Mouse (Mus musculus): ENCODE measurements at regions not wholly inside any gene's neighbourhood (a gene's known extent, or its start where the extent isn't known, plus 50 kb on each side); places are given as distances from the start of the nearest gene placed in this dataset.
"Not testable (repeated sequence)": the region's sequence is repeated elsewhere in the genome, so short reads cannot be mapped to it uniquely, and the experiment has no call there.

DNA sequence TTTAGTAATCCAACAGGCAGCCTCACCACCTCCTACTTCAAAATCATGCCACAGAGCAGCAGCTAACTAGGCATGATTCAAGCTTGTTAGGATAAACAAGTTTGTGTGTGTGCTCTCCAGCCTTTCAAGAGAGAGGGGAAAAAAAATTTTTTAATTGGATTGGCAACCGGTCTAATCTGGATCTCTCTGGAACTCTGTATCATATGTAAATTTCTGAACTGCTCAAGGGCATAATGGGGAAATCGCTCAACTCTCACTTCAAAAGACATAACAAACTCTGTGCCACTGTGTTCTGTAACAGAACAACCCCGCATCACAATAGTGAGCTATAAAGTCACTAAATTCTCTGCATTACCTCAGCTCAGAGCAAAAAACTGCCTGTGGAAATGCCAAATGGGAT, 147.9 kb upstream of the Krtap11-1 start:
- DNase-seq, result no peak

DNA sequence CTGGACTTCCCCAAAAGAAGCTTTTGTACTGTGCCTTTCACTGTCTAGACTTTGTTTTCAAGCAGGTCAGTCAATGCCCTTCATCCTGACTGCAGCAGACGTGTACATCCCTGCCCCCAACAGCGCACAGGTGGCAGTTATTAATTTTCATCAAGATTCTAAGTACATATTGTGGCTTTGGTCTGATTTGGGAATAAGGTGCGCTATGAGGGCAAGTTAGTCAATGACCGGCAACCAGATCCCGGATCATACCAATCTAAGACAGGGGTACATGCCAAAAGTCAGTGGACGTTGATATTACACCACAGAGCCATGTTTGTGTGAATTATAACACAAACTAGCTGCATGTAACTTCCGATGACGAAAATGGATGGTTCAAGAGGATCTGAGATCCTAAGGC, 144.7 kb upstream of the Krtap11-1 start:
- DNase-seq, result not testable (repeated sequence)

DNA sequence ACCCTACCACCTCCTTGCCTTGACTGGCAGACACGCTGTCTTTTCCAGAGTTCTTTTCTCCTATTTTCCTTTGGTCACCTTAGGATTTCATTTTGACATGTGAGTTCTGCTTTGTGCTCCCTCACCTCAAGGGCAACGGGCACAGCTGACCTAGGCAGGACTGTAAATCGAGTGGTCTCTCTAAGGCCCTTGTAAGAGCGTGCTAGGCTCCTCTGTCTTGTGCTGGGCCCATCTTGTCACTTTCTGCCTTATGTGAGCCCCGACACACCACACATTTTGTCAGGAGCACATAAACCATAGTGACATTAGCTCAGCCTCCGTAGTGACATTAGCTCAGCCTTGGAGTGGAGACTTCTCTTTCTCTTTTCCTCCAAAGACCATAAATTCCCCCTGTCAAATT, 133.3 kb upstream of the Krtap11-1 start:
- DNase-seq, result no peak

DNA sequence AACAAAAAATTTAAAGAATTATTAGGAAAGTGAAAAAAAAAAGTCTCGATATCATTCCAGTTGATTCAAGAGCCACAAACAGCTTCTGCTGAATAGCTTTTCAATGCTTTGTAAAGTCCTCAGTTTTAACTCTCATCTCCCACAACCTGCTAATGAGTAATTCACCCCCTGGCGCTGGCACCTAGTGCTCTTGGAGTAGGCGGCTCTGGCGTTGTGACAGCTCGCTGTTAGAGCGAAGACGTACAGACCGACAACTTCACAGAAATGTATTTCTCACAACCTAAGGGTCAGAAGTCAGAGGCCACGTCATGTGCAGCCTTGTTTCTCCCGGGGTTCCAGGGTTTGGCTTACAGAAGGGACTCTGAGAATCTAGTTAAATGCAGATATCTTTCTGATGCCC, 132.2 kb upstream of the Krtap11-1 start:
- peak; percentile 20 for DNase-seq

DNA sequence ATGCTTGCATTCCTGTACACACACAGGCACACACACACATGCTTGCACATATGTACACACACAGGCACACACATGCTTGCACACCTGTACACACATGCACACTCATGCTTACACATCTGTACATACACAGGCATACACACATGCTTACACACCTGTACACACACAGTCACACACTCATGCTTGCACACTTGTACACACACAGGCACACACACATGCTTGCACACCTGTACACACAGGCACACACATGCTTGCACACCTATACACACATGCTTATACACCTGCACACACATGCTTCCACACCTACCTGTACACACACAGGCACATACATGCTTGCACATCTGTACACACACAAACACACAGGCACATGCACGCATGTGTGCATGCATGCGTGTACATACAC, 131.4 kb upstream of the Krtap11-1 start:
- no peak for DNase-seq

DNA sequence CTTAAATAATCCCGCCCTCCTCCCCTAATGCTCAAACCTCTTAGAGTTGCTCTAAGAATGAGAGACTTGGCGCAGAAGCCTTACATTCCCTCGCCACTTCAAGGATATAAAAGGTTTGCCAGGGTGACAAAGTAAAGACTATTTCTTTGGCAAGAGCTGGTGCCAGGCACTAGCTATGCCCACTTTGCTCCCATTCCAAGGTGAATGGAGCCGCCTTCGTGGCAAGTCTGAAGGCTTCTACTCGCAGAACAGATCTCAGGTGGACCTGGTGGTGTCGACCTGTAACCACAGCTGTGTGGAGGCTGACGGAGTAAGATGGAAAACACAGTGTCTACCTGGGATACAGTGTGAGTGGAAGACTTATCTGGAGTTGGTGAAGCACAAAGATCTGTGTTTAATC, 130.8 kb upstream of the Krtap11-1 start:
- DNase-seq, result no peak

DNA sequence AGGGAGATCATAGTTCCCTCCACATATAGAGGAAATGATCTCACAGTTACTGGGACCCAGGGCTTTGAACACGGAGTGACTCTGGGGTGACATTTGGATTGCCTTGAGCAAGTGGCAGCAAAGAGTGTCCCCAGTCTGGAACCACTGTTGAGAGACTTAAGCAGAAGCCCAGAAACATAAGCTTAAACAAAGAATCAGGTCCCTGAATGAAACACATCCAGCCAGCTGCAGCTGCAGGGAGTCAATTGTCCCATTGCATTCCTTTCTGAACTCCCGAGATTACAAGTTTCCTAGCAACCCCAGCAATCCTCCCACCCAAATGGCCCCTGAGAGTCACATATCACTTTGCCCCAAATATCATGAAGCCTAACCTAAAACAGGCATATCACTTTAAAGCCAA, 128.7 kb upstream of the Krtap11-1 start:
- DNase-seq, result no peak

DNA sequence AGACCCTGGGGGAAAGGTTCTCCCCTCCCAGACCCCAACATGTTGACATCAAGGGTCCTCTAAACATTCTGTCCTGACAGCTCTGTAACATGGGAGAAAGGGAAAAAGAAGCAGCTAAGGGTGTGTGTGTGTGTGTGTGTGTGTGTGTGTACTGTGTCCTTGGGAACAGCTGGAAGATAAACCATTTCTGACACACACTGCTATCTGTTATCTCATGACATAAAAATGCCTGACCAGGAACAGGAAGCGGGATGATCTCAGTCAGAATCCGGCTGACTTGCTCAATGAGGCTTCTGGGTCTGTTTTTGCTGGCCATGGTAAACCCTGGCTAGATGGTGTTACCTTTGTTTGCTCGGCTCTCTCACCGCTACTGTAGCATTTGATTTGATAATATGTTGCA, 124.8 kb upstream of the Krtap11-1 start:
- DNase-seq, result no peak

DNA sequence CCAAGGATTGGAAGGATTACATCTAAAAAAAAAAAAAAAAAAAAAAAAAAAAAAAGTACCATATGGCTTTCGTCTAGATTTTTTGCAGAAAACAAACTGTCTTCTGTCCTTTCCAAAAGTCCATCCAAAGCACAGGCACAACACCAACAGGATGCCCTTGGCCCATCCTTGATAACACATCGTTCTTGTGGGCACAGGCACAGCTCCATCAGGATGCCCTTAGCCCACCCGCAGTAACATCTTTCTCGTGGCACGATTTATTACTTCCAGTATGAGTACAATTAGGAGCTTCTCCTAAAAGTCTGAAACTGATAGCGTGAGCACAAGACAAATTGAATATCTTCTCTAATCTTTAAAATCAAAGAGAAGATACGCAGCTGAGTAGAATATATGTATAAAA, 124.4 kb upstream of the Krtap11-1 start:
- DNase-seq, result no peak

DNA sequence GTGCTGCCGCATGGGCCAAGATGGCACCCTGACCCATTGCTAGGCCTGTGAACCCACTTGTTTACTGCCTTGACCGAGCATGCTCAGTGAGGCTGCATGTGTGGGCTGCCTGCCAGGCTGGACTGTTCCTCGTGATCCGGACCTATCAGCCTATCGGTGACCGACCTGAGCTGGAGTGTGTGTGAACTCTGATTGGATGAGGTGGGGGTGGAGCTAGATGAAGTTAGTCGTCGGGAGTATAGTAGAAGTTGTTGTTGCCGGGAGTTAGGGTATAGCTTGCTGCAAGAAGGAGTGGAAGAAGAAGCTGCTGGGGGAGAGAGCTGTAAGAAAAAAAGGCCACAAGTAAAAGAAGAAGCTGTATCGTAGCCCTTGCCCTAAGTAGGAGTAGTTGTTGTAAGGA, 122.3 kb upstream of the Krtap11-1 start:
- no peak for DNase-seq

DNA sequence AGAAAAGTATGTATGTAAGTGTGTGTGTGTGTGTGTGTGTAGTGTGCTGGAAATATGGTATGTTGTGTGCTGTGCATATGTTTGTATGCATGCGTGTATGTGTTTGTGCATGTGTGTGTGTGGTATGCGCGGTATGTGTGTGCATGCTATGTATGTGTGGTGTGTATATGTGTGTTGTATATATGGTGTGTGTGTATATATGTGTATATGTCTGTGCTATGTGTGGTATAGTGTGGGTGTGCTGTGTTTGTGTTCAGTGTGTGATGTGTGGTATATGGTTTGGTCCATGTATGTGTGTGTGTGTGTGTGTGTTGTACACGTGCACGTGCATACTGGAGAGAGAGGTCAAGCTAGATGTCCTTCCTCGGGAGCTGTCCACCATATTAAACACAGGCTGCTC, 108.5 kb upstream of the Krtap11-1 start:
- no peak for DNase-seq

DNA sequence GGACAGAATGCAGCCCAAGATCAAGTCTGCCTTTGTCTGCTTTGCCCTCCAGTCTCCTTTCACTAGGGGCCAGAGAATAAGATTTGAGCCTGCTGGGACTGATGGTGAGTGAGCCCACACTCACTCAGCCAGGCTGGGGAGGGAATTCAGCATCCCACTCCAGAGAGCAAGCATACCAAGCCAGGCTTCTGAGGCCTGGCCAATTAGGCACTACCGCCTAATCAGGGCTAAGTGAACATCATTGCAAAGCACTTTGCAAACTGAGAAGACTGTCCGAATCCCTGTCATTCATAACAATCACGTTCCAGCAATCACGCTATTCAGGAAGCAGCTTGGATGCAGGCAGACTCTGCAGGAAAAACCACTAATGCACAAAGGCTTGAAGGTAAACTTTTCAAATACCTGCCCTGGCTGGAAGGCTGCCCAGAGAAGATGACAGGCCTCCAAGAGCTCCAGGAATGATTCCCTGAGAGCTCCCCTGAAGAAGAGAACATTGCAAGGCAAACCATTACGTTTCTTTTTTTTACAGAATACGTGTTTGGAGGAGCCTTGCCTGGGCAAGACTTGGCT, 107.5 kb upstream of the Krtap11-1 start:
- no peak for DNase-seq

DNA sequence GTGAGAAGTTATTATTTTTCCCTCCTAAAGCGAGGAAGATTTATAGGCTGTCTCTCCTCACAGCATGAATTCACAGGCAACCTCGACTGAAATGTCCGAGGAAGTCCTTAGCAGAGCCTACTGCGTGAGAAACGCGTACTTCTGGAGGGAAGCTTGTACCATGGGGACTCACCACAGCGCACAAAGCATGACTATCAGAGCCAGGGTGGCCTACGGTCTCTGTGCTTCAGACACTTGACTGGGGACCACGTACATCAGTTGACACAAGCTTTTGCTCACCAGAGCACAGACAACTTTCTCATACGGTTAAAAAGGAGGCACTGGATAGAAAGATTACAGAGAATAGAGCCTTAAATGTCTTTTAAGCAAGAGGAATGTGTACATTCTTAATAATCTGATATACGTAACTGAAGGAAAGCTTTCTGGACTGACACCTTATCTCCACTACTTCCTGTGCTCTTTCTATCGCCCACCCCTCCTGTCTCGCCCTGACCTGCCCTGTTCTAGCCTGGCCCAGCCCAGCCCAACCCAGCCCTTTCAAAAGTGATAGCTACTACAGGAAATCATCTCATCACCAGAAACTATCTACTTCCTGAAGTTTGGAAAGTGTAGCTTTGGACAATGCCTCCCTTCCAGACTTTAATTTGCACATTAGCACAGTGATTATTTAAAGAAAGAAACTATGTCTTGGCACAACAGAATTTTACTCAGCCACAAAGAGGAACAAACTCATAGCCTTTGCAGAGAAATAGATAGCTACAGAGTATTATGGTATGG, 104.2 kb upstream of the Krtap11-1 start:
- no peak for DNase-seq

DNA sequence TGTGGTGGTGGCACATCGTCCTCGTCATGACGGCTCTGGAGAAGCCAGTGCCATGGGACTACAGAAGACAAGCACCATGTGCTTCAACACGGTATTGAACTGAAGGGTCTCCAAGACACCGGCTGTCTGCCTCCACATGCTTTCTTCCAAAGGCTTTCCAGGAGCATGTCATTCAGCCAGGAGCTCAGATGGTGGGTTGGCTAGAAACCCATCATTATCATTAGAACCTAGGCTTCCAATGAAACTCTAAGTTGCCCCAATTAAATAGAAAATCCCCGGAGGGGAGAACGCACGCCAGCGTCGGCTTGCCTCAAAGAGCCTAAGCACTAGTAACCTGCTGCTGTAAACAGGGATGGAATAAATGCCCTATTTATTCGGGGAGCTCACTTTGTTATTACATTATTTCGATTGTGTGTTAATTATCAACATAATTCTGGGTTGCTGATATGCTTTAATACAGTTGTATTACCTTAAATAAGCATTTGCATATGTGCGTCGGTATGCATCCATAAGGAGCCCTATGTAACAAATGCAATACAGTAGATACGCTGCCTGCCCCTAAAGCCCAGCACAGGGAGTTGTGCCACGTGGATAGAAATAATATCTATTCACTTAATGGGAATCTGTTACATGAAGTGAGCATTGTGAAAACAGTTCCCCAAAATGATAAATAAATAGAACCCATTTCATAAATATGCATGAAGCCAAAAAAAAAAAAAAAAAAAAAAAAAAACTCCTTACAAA, 103.3 kb upstream of the Krtap11-1 start:
- DNase-seq, result no peak

DNA sequence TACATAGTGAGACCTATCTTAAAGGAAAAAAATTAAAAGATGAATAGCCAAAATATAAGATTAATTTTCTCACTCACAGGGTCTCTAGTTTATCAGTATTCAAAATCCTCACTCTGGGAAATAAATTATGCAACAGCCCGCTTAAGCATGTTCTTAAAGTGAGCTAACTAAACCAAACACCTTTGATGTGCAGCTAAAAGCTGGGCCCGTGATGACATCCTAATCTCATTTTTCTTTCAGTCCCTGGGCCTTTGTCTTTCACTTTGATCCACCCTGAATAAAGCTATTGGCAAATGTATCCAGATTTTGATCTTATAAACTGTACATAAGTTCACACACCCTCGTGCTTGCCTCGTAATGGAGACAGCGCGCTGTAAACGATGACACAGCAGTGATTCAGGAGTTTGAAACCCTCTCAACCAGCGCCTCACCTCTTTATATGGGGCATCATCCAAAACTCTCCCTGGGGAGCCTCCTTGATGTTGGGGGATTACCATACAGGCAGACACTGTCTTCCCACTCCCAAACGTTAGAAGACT, 100.3 kb upstream of the Krtap11-1 start:
- DNase-seq, result no peak

DNA sequence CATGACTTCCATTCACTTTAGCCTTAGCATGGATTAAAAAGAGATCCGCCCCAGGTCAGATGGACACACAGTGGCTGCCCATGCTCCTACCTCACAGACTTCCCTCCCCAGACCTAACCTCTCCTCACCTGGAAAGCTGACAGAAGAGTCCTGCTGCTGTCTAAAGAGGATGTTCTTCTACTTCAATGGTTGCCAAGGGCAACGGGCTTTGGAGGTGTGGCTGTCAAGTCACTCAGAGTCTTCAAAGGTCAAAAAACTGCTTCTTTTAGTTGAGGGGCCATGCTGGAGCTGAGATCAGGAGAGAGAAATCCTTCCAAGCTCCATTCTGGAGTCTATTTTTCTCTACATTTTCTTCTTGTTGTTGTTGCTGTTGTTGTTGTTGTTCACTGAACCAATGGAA, 89.1 kb upstream of the Krtap11-1 start:
- DNase-seq, result no peak

DNA sequence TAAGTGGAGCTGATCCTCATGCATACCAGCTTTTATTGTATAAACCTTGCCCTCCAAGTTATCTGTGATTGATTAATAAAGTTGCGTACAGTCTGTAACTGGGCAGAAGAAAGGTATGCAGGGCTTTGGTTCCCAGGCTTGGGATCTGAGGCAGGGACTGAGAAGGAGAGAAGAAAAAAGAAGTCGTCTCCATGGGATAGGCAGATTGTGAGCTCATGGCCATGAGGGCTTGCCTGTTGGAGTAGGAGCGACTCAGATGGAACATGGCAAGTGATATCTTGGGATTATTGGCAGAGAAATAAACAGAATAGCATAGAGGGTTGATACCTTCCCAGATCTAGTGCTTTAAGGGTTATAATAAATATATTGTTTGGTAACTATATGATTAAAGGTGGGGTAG, 85.1 kb upstream of the Krtap11-1 start:
- DNase-seq, result no peak

DNA sequence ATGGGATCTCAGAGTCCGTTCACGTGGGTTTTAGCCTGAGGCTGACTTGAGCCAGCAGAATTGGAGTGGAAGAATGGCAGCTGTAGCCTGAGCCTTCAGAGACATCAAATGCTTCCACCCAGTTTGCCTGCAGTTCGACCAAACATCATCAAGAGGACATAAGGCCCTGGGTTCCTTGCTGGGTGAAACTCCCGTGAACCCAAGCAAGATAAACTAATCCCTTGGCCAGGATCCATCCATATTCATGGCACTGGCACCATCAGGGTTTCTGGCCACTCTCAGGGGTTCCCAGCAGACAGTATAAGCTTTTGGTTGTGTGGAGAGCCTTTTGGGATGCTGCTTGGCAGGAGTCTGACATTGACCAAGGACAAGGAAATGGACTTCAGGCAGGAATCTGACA, 77.7 kb upstream of the Krtap11-1 start:
- DNase-seq, result no peak

DNA sequence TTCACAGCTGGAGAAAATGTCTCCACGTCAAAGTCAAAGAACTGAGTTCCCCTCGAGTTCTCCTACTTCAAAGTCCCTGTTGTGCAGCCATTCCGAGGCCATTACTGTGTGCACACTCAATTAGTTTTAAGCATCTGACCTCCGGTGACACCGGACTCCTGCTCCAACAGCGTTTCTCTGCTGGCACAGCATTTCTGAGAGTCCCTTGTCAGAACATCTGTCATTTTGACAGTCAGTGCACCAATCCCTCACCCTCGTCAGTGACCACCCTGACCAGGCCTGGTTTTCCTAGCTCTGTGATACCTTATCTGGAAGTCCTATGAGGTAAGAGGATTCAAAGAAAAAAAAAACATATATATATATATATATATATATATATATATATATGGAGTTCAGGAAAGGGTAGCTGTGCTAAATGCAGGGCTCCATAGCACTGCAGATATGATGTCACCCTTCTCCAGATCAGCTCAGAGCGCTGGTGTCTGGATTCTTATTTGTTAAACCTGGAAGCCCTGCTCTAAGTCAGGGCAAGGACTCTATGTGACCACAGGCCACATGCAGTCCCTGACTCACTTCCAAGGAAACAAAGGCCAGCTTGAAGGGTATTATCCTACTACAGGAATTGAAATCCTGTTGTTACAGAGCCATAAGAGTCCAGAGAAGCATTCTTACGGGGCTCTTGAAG, 63.1 kb upstream of the Krtap11-1 start:
- DNase-seq, result no peak

DNA sequence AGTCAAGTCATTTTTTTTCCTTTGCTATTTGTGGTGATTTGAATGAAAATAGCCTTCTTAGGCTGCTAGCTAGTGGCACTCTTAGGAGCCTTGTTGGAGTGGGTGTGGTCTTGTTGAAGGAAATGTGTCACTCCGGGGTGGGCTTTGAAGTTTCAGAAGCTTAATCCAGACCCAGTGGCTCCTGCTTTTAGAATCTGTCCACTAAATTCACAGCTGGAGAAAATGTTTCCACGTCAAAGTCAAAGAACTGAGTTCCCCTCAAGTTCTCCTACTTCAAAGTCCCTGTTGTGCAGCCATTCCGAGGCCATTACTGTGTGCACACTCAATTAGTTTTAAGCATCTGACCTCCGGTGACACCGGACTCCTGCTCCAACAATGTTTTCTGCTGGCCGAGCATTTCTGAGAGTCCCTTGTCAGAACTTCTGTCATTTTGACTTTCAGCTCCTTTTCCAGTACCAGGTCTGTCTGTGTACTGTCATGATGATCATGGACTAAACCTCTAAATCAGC, 61.2 kb upstream of the Krtap11-1 start:
- no peak for DNase-seq

DNA sequence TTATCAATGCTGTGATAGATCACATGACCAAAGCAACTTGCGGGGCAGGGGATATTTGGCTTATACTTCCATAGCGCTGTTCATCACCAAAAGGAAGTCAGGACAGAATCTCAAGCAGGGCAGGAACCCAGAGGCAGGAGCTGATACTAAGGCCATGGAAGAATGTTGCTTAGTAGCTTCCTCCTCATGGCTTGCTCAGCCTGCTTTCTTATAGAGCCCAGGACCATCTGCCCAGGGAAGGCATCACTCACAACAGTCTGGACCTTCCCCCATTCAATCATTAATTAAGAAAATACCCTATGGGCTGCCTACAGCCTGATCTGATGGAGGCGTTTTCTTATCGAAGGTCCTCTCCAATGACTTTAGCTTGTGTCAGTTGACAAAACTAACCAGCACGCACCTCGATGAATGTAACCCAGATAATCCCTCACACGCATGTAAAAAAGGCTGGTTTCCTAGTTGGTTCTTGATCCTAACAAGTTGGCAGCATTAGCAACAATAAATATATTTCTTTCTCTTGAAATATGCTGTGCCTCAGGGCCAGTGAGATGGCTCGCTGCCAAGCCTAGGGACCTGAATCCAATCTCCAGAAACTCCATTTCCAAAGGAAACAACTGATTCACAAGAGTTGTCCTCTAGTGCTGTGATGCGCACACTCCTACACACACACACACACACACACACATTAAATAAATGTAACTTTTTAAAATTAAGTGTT, 60.6 kb upstream of the Krtap11-1 start:
- no peak for DNase-seq

DNA sequence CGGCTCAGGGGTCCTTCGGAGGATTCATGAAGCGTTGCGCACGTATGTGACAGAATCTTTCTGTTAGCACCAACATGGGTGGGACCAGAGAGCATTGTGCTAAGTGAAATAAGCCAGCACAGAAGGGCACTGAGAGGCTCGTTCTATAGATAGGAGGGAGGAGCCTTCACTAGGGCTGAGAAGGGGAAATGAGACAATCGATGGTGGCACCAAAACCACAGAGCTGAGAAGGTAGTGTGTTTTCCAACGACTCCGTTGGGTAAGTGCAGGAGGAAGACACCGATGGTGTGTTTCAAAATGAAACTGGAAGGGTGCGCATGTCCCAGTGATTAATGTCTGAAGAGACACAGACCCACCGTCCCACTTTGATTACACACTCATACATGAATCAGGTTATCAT, 54.7 kb upstream of the Krtap11-1 start:
- DNase-seq, result no peak

DNA sequence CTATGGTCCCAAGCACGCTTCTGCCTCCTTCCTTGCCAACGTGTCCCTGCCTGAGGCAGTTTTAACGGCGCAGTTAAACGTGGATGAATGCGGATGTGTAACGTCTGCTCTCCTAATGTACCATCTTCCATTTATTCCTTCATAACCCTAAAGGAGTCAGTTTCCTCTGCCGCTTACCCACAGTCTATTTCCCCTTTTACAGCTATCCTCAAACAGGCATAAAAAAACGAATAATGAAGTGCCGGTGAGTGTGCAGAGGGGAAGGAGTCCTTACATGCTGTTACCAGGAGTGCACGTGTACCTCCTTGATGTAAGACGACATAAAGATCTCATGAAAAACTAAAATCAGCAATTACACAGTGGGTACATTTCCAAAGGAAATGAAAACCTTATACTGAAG, 54.3 kb upstream of the Krtap11-1 start:
- DNase-seq, result no peak
